ENCODE assay signal across 8 mouse cellular contexts in genomic region chr12:35824587-35824987, GRCm38 (mm10).
DNase-seq lines count a peak whose midpoint lies in the region.

No protein-coding gene starts in this region.

- peak; percentile 22 for DNase-seq in ovary, adult 18-20 months (ENCODE audit: low spot score)
- no peak for DNase-seq in ovary, postnatal 10 days (ENCODE audit: low spot score)
- DNase-seq in fibroblast of lung, adult 2 months (ENCODE audit: low read depth), result peak; percentile 84
- peak; percentile 51 for DNase-seq in large intestine, adult 2 months (ENCODE audit: low read depth, low spot score)
- DNase-seq in urinary bladder, postnatal 25 days (ENCODE audit: low spot score), result peak; percentile 43
- no peak for DNase-seq in retina, embryonic 14.5 days (ENCODE audit: low spot score)
- no peak for DNase-seq in cerebellum, adult 9-11 months
- DNase-seq in right cerebral cortex, adult 2 months (ENCODE audit: low spot score in 2 of 2), result no peak

- 12% methylated on average over 5 of the region's 5 CpGs for WGBS in large intestine, adult 2 months

Comparison
In these comparisons a context has a peak if more than half of its experiments do, and no peak if none do; other contexts are left out.
1. DNase-seq: peak in ovary, adult 18-20 months (single experiment), fibroblast of lung, adult 2 months (single experiment), large intestine, adult 2 months (single experiment) and urinary bladder, postnatal 25 days (single experiment); none in ovary, postnatal 10 days (single experiment), retina, embryonic 14.5 days (single experiment), cerebellum, adult 9-11 months (single experiment) and right cerebral cortex, adult 2 months (0 of 2).